Mouse (Mus musculus) MEL (cell line): ENCODE data around the gene Acot11.

Source experiments
- CHD1 ChIP-seq: IDR thresholded peaks from 2 replicates; pipeline ENCODE4 v1.6.1; 2012; ENCODE audit warnings: low read depth, mild to moderate bottlenecking, inconsistent platforms, low read length, improper control_type of control experiment
- CTCF ChIP-seq, 3 experiments: IDR thresholded peaks in 2 of 3; conservative IDR thresholded peaks in 1 of 3; 2 replicates each; pipeline ENCODE4 v1.5.1; 2011 to 2012; ENCODE audit warnings: low read length in 3 of 3, low read depth in 2 of 3, mild to moderate bottlenecking in 2 of 3, improper control_type of control experiment in 1 of 3, inconsistent platforms in 1 of 3, mixed read lengths in 1 of 3, moderate library complexity in 1 of 3; ENCODE audit not compliant: control insufficient read depth in 1 of 3, insufficient read depth in 1 of 3, poor library complexity in 1 of 3, severe bottlenecking in 1 of 3
- EP300 ChIP-seq, 2 experiments: IDR thresholded peaks; 2 replicates each; pipeline ENCODE4 v1.6.1; 2011; ENCODE audit warnings: improper control_type of control experiment in 2 of 2, low read length in 2 of 2, low read depth in 1 of 2, mild to moderate bottlenecking in 1 of 2
- GATA1 ChIP-seq: IDR thresholded peaks from 2 replicates; pipeline ENCODE4 v1.6.1; 2011; ENCODE audit warnings: low read depth, low read length, improper control_type of control experiment
- POLR2A ChIP-seq, 2 experiments: IDR thresholded peaks; 2 replicates each; pipeline ENCODE4 v1.6.1; 2011 to 2012; ENCODE audit warnings: low read length in 2 of 2, mild to moderate bottlenecking in 2 of 2, control low read depth in 1 of 2, improper control_type of control experiment in 1 of 2, low read depth in 1 of 2, moderate library complexity in 1 of 2; ENCODE audit not compliant: control insufficient read depth in 1 of 2, insufficient read depth in 1 of 2, poor library complexity in 1 of 2
- RCOR1 ChIP-seq: IDR thresholded peaks from 2 replicates; pipeline ENCODE4 v1.6.1; 2012; ENCODE audit warnings: low read depth, mild to moderate bottlenecking, inconsistent platforms, low read length, improper control_type of control experiment
- UBTF ChIP-seq: IDR thresholded peaks from 2 replicates; pipeline ENCODE4 v1.6.1; 2012; ENCODE audit warnings: low read depth, mild to moderate bottlenecking, inconsistent platforms, low read length, improper control_type of control experiment, moderate library complexity, borderline replicate concordance; ENCODE audit not compliant: insufficient read depth
- USF1 ChIP-seq: IDR thresholded peaks from 2 replicates; pipeline ENCODE4 v1.6.1; 2014; ENCODE audit warnings: low read depth, mild to moderate bottlenecking, inconsistent platforms, low read length, improper control_type of control experiment, moderate library complexity
- ZKSCAN1 ChIP-seq: IDR thresholded peaks from 2 replicates; pipeline ENCODE4 v1.6.1; 2012; ENCODE audit warnings: low read depth, mild to moderate bottlenecking, inconsistent platforms, low read length, improper control_type of control experiment, moderate library complexity

GRCm38 (mm10) chr4:106842561-106842960 lies 37.8 kb upstream of the Acot11 start:
- TF ChIP-seq EP300 (IDR thresholded peaks at IDR 0.05; ENCODE audit: low read depth in 1 of 2, low read length in 2 of 2) = no peak
- no peak for TF ChIP-seq RCOR1
- TF ChIP-seq GATA1 = no peak
- TF ChIP-seq ZKSCAN1 = no peak
- TF ChIP-seq CTCF (IDR thresholded peaks at IDR 0.05 in 2 of 3, conservative IDR thresholded peaks at IDR 0.05 in 1 of 3; ENCODE audit: control insufficient read depth in 1 of 3, insufficient read depth in 1 of 3, low read depth in 2 of 3, low read length in 3 of 3, poor library complexity in 1 of 3, severe bottlenecking in 1 of 3) = no peak
- no peak for TF ChIP-seq UBTF
- TF ChIP-seq CHD1 = no peak
- no peak for TF ChIP-seq POLR2A (IDR thresholded peaks at IDR 0.05; ENCODE audit: control insufficient read depth in 1 of 2, insufficient read depth in 1 of 2, low read depth in 1 of 2, low read length in 2 of 2, poor library complexity in 1 of 2)
- no peak for TF ChIP-seq USF1
